Mouse (Mus musculus) midbrain, embryonic 10.5 days (tissue): ENCODE data around the gene Ppp2r5c. TPM values are rescaled to one million over a fixed set of nuclear protein-coding genes. Genes with fewer than 3 reads are reported as not detected.

ENCODE experiments used
- DNase-seq: peaks from one replicate; pipeline ENCODE4 v3.0.0-alpha.2; 2017; ENCODE audit warnings: low spot score
- H3K27ac ChIP-seq: fragments of 300-500 bp; sonication (generic); replicated peaks from 2 replicates; pipeline ENCODE4 v1.5.1; 2016; ENCODE audit warnings: mild to moderate bottlenecking
- H3K27me3 ChIP-seq: fragments of 300-500 bp; sonication (generic); 2 replicates; pipeline ENCODE4 v1.6.1; 2016; ENCODE audit warnings: low read depth, mild to moderate bottlenecking; ENCODE audit not compliant: poor library complexity, severe bottlenecking
- H3K36me3 ChIP-seq: fragments of 300-500 bp; sonication (generic); 2 replicates; pipeline ENCODE4 v1.6.1; 2016; ENCODE audit warnings: mild to moderate bottlenecking, moderate library complexity
- H3K4me1 ChIP-seq: fragments of 300-500 bp; sonication (generic); 2 replicates; pipeline ENCODE4 v1.6.1; 2016
- H3K4me3 ChIP-seq: fragments of 300-500 bp; sonication (generic); 2 replicates; pipeline ENCODE4 v1.5.1; 2016; ENCODE audit warnings: mild to moderate bottlenecking, moderate library complexity
- H3K9me3 ChIP-seq: fragments of 300-500 bp; sonication (generic); replicated peaks from 2 replicates; pipeline ENCODE4 v1.6.1; 2016; ENCODE audit warnings: mild to moderate bottlenecking
- WGBS: fragments of 180-500 bp; shearing (Covaris S2); methylation state at CpG from one replicate; pipeline ENCODE4 v1.1.7; 2016; 5-methylcytosine and 5-hydroxymethylcytosine counted together
- polyA plus RNA-seq: library from polyadenylated mRNA; unstranded; fragments of >200 nt; fragmentation: Nextera tagmentation; extraction: Ambion mirVana; gene quantifications from 2 replicates; pipeline ENCODE4 v1.2.1, GENCODE M21; 2016

The Ppp2r5c gene
- polyA plus RNA-seq, 1 experiment from 2014 or later = 142 TPM

DNA sequence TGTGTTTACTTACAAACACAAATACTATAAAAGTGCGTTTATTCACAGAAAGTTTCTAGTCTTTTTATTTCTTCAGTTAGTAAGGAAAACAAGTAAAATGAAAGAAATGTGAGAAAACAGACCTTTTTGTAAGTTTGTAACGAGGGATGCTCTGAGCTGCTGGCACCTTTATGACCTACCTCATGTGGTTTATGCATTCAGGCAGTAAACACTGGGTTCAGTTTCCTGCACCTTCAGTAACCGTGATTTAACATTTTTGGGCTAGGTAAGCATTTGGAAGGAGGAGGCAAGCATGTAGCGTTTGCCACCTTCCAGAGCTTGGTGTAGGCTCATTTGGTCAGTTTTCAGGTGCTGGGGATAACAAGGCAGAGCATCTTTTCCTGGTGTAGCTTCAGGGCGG is 49.1 kb downstream of the Ppp2r5c start:
- WGBS = 88% methylated on average over 5 of the region's 5 CpGs
- H3K4me3 ChIP-seq = no peak overlapping the region
- no peak overlapping the region for H3K27ac ChIP-seq

DNA sequence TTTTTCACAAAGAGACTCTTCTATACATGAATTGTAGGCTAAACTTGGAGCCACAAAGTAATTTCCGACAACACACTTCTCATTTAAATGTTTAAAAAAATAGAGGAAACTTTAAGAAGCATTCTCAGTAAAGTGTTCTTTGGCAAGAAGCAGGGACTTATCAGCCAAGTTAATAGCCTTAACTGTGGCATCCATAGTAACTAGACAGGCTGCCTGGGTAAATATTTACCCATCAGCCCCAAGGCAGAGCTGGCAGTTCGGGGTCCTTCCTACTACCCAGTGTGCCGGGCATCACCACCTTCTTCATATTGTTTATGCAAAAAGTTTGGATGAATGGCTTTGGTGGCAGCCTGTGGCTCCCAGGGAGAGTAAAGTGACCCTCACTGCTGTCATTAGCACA is 50.1 kb downstream of the Ppp2r5c start:
- DNase-seq = no peak
- H3K4me3 ChIP-seq = no peak overlapping the region
- 73% methylated on average over 3 of the region's 3 CpGs for WGBS
- H3K27ac ChIP-seq = no peak overlapping the region
- H3K27me3 ChIP-seq = no peaks in the 10 kb centered on the region
- peaks cover 19% of the 10 kb centered on the region for H3K36me3 ChIP-seq
- H3K9me3 ChIP-seq = no peaks in the 10 kb centered on the region
- peaks cover 32% of the 10 kb centered on the region for H3K4me1 ChIP-seq

More for the DNA sequence above, 49.1 kb downstream of the Ppp2r5c start:
- peaks cover 32% of the 10 kb centered on the region for H3K4me1 ChIP-seq
- H3K36me3 ChIP-seq = peaks cover 25% of the 10 kb centered on the region
- no peaks in the 10 kb centered on the region for H3K27me3 ChIP-seq
- DNase-seq = no peak
- no peaks in the 10 kb centered on the region for H3K9me3 ChIP-seq

DNA sequence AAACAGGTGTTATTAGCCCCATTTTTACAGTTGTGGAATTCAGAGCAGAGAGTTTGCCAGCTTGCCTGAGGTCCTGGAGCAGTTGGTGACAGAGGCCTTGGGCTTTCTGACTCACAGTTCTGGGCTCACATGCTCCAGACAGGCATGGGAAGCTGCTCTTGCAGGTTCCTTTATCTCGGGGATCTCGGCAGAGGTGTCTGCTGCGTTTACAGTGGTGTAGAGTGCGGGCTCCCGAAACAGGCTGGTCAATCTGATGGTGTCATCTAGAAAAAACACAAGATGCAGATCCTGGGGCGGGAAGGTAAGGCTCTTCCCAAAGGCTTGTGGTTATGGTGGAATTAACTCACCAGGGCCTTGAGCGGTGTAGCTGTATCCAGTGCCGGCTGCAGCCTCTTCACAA is 50.6 kb downstream of the Ppp2r5c start:
- Histone ChIP-seq H3K36me3 (peaks cover 19% of the 10 kb centered on the region), H3K9me3 (no peaks in the 10 kb centered on the region), H3K4me3 (no peak overlapping the region), H3K27ac (no peak overlapping the region), H3K4me1 (peaks cover 32% of the 10 kb centered on the region), H3K27me3 (no peaks in the 10 kb centered on the region)
- 86% methylated on average over 8 of the region's 8 CpGs for WGBS
- no peak for DNase-seq

DNA sequence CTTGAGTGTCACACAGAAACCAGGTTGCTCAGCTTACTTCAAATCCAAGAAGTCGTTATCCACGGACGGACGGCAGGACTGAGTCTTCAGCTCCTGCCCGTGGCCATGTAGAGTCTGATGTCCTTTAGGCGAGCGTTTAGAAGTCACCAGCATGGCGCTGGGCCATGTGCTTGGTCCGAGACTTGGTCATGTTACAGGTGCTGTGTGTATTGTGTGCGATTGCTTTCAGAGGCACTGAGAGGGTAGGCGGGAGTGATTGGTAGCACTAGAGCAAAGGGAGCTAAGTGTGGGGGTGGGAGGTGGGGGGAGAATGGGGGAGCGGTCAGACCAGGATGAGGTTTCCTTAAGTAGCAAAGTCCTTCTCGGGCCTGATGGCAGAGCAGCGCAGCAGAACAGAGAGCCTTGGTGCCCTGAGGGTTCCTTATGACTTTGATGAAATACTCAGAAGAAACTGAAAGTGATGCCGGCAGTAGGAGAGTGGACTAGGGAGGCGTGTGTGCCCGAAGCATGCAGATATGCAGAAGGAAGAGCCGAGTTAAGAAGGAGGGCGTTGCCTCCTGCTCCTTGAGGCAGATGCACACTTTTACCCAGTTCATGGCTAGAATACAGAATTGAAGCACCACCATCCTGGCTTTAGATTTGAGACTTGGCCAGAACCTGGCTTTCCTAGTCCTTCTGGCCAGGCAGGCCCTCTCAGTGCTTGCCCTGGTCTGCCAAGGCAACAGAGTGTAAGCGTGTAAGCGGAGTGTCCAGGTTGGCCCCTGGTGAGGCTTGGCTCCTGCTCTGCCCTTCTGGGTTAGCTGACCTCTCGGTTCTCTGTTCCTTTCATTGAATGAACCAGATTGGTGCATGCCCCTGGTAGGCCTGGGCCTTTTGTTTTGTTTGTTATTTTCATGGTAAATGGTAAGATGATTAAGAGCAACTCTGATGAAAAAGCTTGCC is 51.6 kb downstream of the Ppp2r5c start:
- Histone ChIP-seq H3K27me3 (no peaks in the 10 kb centered on the region), H3K36me3 (peaks cover 19% of the 10 kb centered on the region), H3K27ac (peak overlapping the region; percentile 57), H3K4me3 (no peak overlapping the region), H3K9me3 (no peaks in the 10 kb centered on the region), H3K4me1 (peaks cover 33% of the 10 kb centered on the region)
- no peak for DNase-seq
- 85% methylated on average over 22 of the region's 22 CpGs for WGBS

DNA sequence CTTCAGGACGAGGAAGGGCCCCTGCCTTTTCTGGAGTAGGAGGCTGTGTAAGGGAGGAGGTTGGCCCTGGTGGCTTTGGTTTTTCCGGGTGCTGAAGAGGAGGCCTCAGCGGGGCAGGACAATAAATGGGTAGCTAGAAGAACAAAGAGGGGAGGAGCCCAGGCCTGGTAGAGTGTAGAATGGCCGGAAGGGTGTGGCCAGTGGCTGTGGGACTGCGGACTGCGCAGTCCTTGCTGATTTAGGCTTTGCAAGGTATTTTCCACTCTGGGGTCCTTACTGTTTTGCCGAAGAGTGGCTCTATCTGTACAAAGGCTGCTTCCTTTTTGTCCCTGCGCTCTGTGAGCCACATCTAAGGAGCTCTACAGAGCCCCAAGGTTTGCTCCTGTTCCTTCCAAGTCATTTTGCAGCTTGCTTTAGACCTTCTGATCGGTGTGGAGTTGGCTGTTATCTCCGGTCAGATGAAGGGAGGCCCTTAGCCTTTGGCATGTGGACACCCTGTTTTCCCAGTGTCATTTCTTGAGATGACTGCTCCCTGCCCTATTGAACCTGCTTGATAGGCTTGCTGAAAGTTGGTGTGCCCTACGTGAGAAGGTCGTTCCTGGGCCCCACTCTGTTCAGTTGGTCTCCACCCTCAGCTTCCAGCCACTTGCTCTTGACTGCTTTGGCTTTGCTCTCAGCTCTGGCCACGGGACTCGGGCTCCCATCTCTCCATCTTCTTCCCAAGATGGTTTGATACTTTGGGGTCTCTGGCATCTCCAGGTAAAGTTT is 52.5 kb downstream of the Ppp2r5c start:
- Histone ChIP-seq H3K27me3 (no peaks in the 10 kb centered on the region), H3K27ac (peak overlapping the region; percentile 57), H3K36me3 (peaks cover 15% of the 10 kb centered on the region), H3K9me3 (no peaks in the 10 kb centered on the region), H3K4me1 (peaks cover 42% of the 10 kb centered on the region), H3K4me3 (no peak overlapping the region)
- 71% methylated on average over 14 of the region's 14 CpGs for WGBS
- DNase-seq = no peak

- H3K36me3 ChIP-seq = peaks cover 15% of the 10 kb centered on the region
- 95% methylated on average over 8 of the region's 8 CpGs for WGBS
- no peak overlapping the region for H3K27ac ChIP-seq
- H3K4me1 ChIP-seq = peaks cover 47% of the 10 kb centered on the region
- no peak for DNase-seq
- H3K27me3 ChIP-seq = no peaks in the 10 kb centered on the region
- H3K4me3 ChIP-seq = no peak overlapping the region
- no peaks in the 10 kb centered on the region for H3K9me3 ChIP-seq
These were observed 53.2 kb downstream of the Ppp2r5c start for GRCm38 (mm10) chr12:110500095-110500494.

DNA sequence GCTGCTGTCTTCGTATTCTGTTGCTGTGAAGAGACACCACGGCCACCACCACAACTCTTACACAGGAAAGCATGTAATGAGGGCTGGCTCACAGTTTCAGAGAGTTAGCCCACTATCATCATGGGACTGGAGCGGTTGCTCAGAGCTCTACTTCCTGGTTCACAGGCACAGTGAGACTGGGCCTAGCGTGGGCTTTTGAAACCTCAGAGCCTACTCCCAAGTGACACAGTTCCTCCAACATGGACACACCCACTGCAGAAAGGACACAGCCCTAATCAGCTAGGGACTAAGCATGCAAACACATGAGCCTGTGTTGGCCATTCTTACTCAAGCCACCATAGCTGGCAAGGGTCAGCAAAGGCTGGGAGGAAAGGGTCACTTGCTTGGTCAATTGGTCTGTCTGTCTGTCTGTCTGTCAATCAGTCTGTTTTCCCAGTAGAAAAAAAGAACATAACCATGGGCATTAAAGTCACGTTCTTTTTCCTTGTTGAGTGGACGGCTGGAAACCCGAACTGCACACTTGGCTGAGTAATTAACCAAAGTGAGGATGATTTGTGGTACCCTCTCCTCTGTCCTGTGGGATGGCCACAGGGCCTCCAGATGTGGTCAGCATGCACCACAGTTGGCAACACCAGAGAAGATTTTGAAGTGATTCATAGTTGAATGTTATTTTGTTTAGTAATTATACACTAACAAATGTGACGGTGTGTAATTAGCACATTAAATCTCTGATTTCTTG is 56.7 kb downstream of the Ppp2r5c start:
- H3K4me3 ChIP-seq = no peak overlapping the region
- H3K4me1 ChIP-seq = peaks cover 45% of the 10 kb centered on the region
- no peak overlapping the region for H3K27ac ChIP-seq
- no peaks in the 10 kb centered on the region for H3K27me3 ChIP-seq
- 91% methylated on average over 8 of the region's 8 CpGs for WGBS
- H3K9me3 ChIP-seq = no peaks in the 10 kb centered on the region
- DNase-seq = no peak
- H3K36me3 ChIP-seq = peaks cover 8% of the 10 kb centered on the region

DNA sequence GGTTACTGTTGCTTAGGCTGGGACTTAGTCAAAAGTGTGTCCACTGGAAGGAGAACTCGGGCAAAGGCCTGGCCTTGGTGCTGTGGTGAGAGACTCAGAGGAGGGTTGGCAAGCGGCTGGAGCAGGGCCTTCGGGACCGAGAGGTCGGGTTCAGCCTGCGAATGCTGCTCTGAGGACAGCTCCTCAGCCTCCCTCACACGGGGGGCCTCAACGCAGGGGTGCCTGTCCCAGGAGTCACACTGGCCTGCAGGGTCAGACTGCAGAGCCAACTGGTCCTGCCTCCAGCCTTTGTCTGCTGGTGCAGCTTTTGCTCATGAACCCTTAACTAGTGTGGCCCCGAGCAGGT is 57.2 kb downstream of the Ppp2r5c start:
- Histone ChIP-seq H3K27ac (peak overlapping the region; percentile 52), H3K9me3 (no peaks in the 10 kb centered on the region), H3K36me3 (peaks cover 8% of the 10 kb centered on the region), H3K27me3 (no peaks in the 10 kb centered on the region), H3K4me3 (no peak overlapping the region), H3K4me1 (peaks cover 42% of the 10 kb centered on the region)
- 90% methylated on average over 9 of the region's 9 CpGs for WGBS
- no peak for DNase-seq

DNA sequence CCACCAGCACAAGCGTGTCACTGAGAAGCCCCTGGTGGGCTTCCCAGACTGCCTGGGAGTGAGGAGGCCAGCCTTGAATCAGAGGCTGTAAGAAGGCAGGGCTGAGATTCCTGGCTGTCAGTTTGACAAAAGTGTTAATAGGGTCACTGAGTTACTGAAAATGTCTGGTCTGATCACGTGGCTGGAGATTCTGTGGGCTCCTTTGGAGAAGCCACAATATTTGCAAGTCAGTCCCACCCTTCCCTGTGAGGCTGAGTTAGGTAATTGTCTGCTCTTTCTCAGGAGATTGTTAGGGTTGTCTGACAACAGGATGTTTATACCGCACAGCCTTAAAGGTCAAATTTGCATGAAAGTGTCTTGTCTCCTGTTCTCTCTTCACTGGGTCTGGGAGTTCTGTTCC is 57.9 kb downstream of the Ppp2r5c start:
- H3K9me3 ChIP-seq = no peaks in the 10 kb centered on the region
- H3K27me3 ChIP-seq = no peaks in the 10 kb centered on the region
- H3K4me1 ChIP-seq = peaks cover 35% of the 10 kb centered on the region
- H3K36me3 ChIP-seq = peaks cover 6% of the 10 kb centered on the region
- peak overlapping the region; percentile 52; the same call in 1 of the 2 replicates for H3K27ac ChIP-seq
- no peak for DNase-seq
- no peak overlapping the region for H3K4me3 ChIP-seq
- WGBS = 55% methylated on average over 3 of the region's 3 CpGs

GRCm38 (mm10) chr12:110506046-110506445 is 59.1 kb downstream of the Ppp2r5c start:
- no peak overlapping the region for H3K27ac ChIP-seq
- no peak for DNase-seq
- H3K4me1 ChIP-seq = peaks cover 33% of the 10 kb centered on the region
- no peak overlapping the region for H3K4me3 ChIP-seq
- no peaks in the 10 kb centered on the region for H3K9me3 ChIP-seq
- H3K36me3 ChIP-seq = no peaks in the 10 kb centered on the region
- WGBS = 94% methylated on average over 5 of the region's 5 CpGs
- H3K27me3 ChIP-seq = no peaks in the 10 kb centered on the region

GRCm38 (mm10) chr12:110507714-110508297 is 60.9 kb downstream of the Ppp2r5c start:
- Histone ChIP-seq H3K4me3 (no peak overlapping the region), H3K4me1 (peaks cover 33% of the 10 kb centered on the region), H3K36me3 (peaks cover 1% of the 10 kb centered on the region; the same call in 1 of the 2 replicates), H3K27ac (0 out of 2 replicates have a peak overlapping the region, but pooled peaks have one; percentile 15), H3K27me3 (no peaks in the 10 kb centered on the region), H3K9me3 (no peaks in the 10 kb centered on the region)
- no peak for DNase-seq
- 72% methylated on average over 9 of the region's 9 CpGs for WGBS

- Histone ChIP-seq H3K36me3 (peaks cover 9% of the 10 kb centered on the region; the same call in 1 of the 2 replicates), H3K4me1 (peaks cover 30% of the 10 kb centered on the region), H3K27me3 (no peaks in the 10 kb centered on the region), H3K4me3 (no peak overlapping the region), H3K9me3 (no peaks in the 10 kb centered on the region), H3K27ac (no peak overlapping the region)
- no peak for DNase-seq
- 85% methylated on average over 5 of the region's 5 CpGs for WGBS
These were observed 61.8 kb downstream of the Ppp2r5c start for GRCm38 (mm10) chr12:110508680-110509079.
